Mouse (Mus musculus) thymus, postnatal 0 days (tissue): ENCODE data around the gene Fbxw2. TPM values are rescaled to one million over a fixed set of nuclear protein-coding genes. Genes with fewer than 3 reads are reported as not detected.
A peak's percentile ranks its signal among the peaks of the same experiment; 100 is the strongest.
"Not testable (repeated sequence)": the region's sequence is repeated elsewhere in the genome, so short reads cannot be mapped to it uniquely, and the experiment has no call there.

Experiments used
- DNase-seq: peaks from one replicate; pipeline ENCODE4 v3.0.0-alpha.2; 2015; ENCODE audit warnings: low spot score
- polyA plus RNA-seq: library from polyadenylated mRNA; unstranded; fragments of >200 nt; fragmentation: Nextera tagmentation; extraction: Ambion mirVana; gene quantifications from 2 replicates; pipeline ENCODE4 v1.2.1, GENCODE M21; 2015

Fbxw2 gene
- polyA plus RNA-seq, 1 experiment from 2014 or later = 106 TPM

DNA sequence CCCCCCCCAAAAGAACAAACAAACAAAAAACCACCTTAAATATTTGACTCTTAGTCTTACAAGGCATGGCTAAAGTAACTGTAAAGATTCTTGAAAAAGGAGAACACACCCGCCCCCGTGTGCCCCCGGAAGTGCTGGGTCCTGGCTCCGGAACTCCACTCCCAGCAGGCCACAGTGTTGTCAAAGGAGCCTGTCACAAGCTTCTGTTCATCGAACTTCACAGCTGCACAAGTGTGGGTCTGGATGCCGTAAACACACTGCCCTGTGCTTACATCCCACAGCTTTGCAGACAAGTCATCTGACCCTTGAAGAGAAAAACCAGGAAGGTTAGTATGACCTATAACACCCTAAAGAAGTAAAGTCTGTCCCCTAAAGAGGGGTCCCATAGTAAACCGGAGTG, 13.4 kb downstream of the Fbxw2 start:
- DNase-seq = no peak

GRCm38 (mm10) chr2:34810775-34811174, 15.3 kb downstream of the Fbxw2 start:
- no peak for DNase-seq

DNA sequence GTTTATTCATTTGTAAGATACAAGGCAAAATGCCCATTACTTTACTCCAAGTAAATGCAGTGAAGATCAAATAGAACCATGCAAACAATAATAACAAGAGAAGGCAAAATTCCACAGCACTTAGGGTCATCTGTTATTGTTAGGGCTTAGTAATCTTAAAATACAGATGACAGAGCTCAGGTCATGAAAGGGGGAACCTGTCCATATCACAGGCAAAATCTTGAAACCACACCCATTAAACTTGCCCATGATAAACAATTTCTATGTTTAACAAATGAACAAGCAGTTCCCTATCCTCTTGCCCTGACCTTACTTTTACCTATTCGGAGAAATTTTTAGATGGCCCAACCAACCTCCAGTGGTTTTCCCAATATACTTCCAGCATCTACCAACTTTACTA, 16.5 kb downstream of the Fbxw2 start:
- no peak for DNase-seq

DNA sequence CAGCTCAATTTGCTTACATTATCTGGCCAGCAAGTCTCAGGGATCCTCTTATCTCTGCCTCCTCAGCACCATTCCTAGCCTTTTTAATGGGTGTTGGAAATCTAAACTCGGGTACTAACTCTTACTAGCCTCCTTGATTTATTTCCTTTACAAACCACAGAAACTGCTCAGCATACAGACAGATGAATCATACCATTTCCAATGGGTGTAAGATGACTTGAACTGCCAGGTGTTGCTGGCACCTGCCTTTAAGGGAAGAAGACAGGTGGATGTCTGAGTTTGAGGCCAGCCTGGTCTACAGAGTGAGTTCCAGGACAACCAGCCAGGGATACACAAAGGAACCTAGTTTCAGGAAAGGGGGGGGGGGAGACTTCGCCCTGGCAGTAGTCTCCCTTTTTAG, 18.1 kb downstream of the Fbxw2 start:
- no peak for DNase-seq

DNA sequence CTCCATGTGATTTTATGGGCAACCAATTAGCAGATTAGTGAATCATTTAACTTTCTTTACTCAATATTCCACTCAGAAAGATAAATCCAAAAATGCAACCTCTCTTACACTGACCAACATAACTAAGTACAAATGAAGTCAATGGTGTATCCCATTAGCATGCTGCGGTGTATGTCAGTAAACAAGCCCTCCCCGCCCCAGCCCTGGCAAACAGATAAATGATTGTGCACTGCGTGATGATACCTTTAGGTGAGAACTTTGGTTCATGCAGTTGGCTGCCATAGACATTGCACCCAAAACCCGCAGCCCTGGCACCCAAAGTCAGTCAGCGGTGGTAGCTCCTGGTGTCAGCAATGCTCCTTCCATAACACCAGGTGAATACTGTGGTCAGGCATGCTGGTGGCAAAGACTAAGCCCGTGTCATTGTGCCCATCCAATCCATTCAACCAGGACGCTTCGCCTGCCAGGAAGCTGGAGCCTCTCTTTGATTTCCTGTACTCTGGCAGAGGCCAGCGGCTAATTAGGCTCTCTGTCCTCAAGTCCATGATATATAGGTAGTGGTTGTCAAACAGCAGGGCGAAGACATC, 20.7 kb downstream of the Fbxw2 start:
- DNase-seq = no peak

DNA sequence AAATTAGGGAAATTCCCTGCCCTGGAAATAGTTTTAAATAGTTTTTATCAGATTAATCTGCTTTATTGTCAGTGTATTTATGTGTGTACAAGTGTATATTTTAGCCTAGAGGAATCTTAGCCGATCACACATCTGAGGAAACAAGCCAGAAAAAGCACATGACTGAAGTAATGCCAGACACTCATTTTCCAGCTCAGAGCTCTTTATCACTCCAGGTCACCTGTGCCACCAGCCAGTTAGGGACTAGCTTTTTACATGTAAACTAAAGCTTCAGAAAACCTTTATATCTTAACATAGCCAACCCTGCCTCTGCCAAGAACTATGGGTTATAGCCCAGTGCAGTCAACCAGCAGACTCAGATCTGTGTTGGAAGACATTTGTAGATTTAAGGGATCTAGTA, 21.3 kb downstream of the Fbxw2 start:
- no peak for DNase-seq

DNA sequence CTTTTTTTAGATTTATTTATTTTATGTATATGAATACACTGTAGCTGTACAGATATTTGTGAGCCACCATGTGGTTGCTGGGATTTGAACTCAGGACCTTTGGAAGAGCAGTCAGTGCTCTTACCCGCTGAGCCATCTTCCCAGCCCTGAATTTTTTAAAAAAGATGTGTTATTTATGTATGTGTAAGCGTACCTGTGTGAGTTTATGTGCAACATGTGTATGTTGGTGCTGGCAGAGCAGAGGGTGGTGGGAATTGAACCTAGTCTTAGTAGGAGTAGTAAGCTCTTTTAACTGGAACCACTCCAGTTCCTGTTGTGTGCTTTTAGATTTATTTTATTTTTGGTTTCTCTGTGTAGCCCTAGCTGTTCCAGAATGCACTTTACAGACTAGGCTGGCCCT, 21.9 kb downstream of the Fbxw2 start:
- no peak for DNase-seq

DNA sequence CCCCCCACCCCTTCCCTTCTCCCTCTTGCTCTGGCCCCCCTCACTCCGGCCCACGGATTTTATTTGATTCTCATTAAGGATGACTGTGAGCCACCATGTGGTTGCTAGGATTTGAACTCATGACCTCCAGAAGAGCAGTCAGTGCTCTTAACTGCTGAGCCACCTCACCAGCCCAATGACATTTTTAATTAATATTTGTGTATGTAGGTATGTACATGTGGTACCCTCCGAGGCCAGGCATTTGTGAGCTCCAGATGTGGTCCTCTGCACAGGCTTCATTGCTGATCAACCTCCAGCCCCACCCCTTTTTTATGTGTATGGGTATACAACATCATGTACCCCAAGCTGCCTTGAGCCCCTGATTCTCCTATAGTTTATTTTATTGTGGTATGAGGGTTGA, 22.4 kb downstream of the Fbxw2 start:
- DNase-seq = no peak

DNA sequence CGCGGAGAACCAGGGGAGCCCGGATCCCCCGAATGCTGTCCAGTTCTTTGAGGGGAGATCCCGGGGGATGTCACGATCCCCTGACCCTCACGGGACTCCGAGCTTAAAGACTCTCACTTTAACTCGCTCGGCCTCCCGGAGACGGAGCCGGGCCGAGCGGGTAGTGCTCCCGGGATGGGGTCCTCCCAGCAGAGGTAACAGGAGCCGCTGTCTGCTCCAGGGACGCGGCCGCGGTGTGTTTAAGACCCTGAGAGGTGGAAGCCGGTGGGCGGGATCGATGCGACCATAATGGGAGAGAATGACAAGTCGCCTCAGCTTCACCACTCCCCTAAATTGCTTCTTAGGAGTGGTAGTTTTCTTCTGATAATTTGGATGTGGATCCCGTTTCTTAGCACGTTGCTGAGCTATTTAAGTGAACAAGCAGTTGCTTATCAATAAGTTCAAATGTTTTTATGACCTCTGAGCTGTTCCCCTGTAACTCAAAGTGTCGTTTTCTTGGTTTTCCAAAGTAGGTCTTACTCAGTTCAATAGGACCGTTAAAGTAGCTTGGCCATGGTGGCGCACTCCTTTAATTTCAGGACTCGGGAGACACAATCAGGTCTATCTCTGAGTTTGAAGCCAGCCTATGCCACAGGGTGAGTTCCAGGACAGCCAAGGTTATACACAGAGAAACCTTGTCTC, 23.4 kb downstream of the Fbxw2 start:
- DNase-seq = peak; percentile 28

- peak; percentile 100 for DNase-seq
Observed at GRCm38 (mm10) chr2:34801516-34802482, 24.3 kb downstream of the Fbxw2 start.

DNA sequence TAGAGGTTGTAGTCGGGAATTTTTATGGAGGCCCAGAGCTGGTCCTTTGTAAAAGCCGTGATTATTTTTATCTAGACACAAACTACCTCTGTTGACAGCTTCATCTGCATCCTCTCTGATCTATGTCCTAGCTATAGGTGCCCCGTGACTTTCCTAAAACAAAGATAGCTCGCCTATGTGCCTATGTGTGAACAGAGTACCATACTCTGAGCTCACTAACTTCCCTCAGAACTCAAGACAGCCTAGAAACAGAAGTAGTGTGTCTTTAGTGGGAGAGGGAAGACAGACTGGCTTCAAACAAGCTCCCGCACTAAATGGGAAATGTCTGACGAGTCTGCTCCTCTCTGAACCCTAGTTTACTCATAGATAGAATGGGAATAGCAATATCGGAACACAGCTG, 25.7 kb downstream of the Fbxw2 start:
- no peak for DNase-seq

GRCm38 (mm10) chr2:34799357-34800256, 26.5 kb downstream of the Fbxw2 start, which contains the start of gene Rabepk:
Gene Rabepk (minus strand): TSS chr2:34799912.
- DNase-seq = peak; percentile 91

DNA sequence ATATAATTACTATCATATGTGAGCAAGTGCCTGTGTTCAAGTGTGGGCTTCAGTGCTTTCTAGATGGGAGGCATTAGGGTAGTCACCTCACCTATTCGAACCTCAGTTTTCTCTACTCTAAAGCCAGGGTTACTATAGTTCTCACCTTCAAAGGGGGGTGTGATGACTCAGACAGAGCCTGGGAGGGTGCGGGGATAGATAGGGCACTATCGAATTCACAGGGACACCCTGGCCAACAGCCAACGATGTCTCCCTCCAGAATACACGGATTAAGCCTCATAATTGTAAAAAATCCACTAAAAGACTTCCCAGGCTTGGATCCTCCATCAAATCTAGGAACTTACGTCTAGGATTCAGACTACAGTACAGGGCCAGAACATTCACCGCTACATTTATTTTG, 30.7 kb downstream of the Fbxw2 start:
- no peak for DNase-seq

DNA sequence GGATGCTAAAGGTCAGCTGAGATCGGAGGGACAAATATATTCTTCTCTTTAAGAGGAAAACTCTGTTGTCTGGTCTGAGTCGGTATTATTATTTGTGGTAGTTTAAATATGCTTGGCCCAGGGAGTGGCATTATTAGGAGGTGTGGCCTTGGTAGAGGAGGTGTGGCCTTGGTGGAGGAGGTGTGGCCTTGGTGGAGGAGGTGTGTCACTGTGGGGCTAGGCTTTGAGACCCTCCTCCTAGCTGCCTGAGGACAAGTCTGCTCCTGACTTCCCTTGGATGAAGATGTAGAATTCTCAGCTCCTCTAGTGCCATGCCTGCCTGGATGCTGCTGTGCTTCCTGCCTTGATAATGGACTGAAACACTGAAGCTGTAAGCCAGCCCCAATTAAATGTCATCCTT, 31.6 kb downstream of the Fbxw2 start:
- DNase-seq = no peak

GRCm38 (mm10) chr2:34792543-34792942, 33.6 kb downstream of the Fbxw2 start:
- DNase-seq = not testable (repeated sequence)

DNA sequence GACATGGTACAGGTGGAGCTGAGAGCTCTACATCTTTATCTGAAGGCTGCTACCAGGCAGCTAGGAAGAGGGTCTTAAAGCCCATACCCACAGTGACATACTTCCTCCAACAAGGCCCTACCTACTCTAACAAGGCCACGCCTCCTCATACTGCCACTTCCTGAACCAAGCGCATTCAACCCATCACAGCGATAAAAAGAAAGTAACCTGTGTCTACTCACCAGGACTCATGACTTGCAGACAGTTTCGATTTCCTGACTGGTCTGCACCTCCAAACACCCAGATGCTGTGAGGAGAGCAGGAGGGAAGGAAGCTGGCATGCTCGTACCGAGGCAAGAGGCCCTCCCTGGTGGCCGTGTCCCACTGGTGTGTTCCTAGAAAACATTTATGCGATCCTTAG, 35.8 kb downstream of the Fbxw2 start:
- peak; percentile 77 for DNase-seq

- DNase-seq = peak; percentile 58
Observed at GRCm38 (mm10) chr2:34784085-34784484, 42.0 kb downstream of the Fbxw2 start.

GRCm38 (mm10) chr2:34783064-34784020, 42.8 kb downstream of the Fbxw2 start:
- DNase-seq = no peak

DNA sequence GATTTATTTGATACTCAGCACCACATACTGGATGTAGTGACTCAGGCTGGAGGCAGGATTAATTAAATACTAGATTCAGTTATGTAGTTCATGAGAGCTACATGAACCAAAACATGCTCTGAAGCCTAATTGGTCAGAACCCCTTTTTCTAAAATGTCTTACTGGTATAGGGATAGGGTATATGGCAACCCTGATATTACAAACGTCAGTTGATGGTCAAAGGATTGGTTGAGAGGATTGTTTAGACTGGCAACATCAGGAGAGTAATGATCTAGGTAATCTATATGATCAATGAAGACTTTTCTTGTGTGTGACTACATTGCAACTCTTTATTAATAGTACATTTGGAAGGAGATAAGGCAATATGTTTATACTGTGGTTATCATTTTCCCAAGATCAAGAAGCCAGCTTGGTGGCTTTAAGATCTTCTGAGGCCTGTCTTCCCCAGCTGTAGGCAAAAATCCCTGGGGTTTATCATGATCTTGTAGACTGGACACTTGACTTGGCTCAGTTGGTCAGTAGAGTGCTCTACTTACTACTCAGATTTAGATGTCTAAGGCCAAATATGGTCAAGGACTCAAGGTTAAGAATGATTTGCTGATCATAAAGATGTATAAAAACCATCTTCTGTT, 48.8 kb downstream of the Fbxw2 start:
- DNase-seq = no peak
